Mouse (Mus musculus) MEL (cell line): Measurements from ENCODE around the gene Trdmt1. TPM values are rescaled to one million over a fixed set of nuclear protein-coding genes. Genes with fewer than 3 reads are reported as not detected.
"Not testable (repeated sequence)": the region's sequence is repeated elsewhere in the genome, so short reads cannot be mapped to it uniquely, and the experiment has no call there.

ENCODE experiments used
- DNase-seq: peaks from one replicate; pipeline ENCODE4 v3.0.0; 2011; ENCODE audit warnings: low read depth, low spot score
- H3K27ac ChIP-seq: 2 replicates; pipeline ENCODE4 v1.5.1; 2012; ENCODE audit warnings: low read depth, mild to moderate bottlenecking, control low read depth, low read length, moderate library complexity; ENCODE audit not compliant: control insufficient read depth
- H3K27me3 ChIP-seq, 2 experiments: fragments of 150-350 bp in 1 of 2; sonication (generic) in 1 of 2; 2 replicates each; pipeline ENCODE4 v1.6.1; 2012; ENCODE audit warnings: low read length in 2 of 2, mild to moderate bottlenecking in 2 of 2, improper control_type of control experiment in 1 of 2, moderate library complexity in 1 of 2; ENCODE audit not compliant: insufficient read depth in 2 of 2, control insufficient read depth in 1 of 2
- H3K36me3 ChIP-seq, 2 experiments: 2 replicates each; pipeline ENCODE4 v1.6.1; 2012 to 2014; ENCODE audit warnings: low read length in 2 of 2, improper control_type of control experiment in 1 of 2, inconsistent platforms in 1 of 2, mild to moderate bottlenecking in 1 of 2; ENCODE audit not compliant: insufficient read depth in 2 of 2, control insufficient read depth in 1 of 2
- H3K4me1 ChIP-seq, 2 experiments: fragments of 150-350 bp in 1 of 2; sonication (generic) in 1 of 2; 2 replicates each; pipeline ENCODE4 v1.6.1; 2012; ENCODE audit warnings: low read length in 2 of 2, improper control_type of control experiment in 1 of 2, mild to moderate bottlenecking in 1 of 2; ENCODE audit not compliant: insufficient read depth in 2 of 2, control insufficient read depth in 1 of 2
- H3K4me3 ChIP-seq, 2 experiments: fragments of 150-350 bp in 1 of 2; sonication (generic) in 1 of 2; 2 replicates each; pipeline ENCODE4 v1.5.1; 2012; ENCODE audit warnings: low read depth in 2 of 2, low read length in 2 of 2, mild to moderate bottlenecking in 2 of 2, moderate library complexity in 2 of 2, control low read depth in 1 of 2, improper control_type of control experiment in 1 of 2; ENCODE audit not compliant: control insufficient read depth in 1 of 2, insufficient read depth in 1 of 2
- H3K79me2 ChIP-seq: 2 replicates; pipeline ENCODE4 v1.6.1; 2012; ENCODE audit warnings: mild to moderate bottlenecking, low read length, moderate library complexity; ENCODE audit not compliant: control insufficient read depth, poor library complexity, insufficient read depth
- H3K9ac ChIP-seq: 2 replicates; pipeline ENCODE4 v1.6.1; 2012; ENCODE audit warnings: low read depth, mild to moderate bottlenecking, control low read depth, low read length, moderate library complexity; ENCODE audit not compliant: control insufficient read depth, poor library complexity, severe bottlenecking
- H3K9me3 ChIP-seq: fragments of 150-350 bp; sonication (generic); replicated peaks from 2 replicates; pipeline ENCODE4 v1.6.1; 2012; ENCODE audit warnings: mild to moderate bottlenecking, low read length, improper control_type of control experiment, moderate library complexity; ENCODE audit not compliant: insufficient read depth
- CHD1 ChIP-seq: IDR thresholded peaks from 2 replicates; pipeline ENCODE4 v1.6.1; 2012; ENCODE audit warnings: low read depth, mild to moderate bottlenecking, inconsistent platforms, low read length, improper control_type of control experiment
- CTCF ChIP-seq, 3 experiments: IDR thresholded peaks in 2 of 3; conservative IDR thresholded peaks in 1 of 3; 2 replicates each; pipeline ENCODE4 v1.5.1; 2011 to 2012; ENCODE audit warnings: low read length in 3 of 3, low read depth in 2 of 3, mild to moderate bottlenecking in 2 of 3, improper control_type of control experiment in 1 of 3, inconsistent platforms in 1 of 3, mixed read lengths in 1 of 3, moderate library complexity in 1 of 3; ENCODE audit not compliant: control insufficient read depth in 1 of 3, insufficient read depth in 1 of 3, poor library complexity in 1 of 3, severe bottlenecking in 1 of 3
- EP300 ChIP-seq, 2 experiments: IDR thresholded peaks; 2 replicates each; pipeline ENCODE4 v1.6.1; 2011; ENCODE audit warnings: improper control_type of control experiment in 2 of 2, low read length in 2 of 2, low read depth in 1 of 2, mild to moderate bottlenecking in 1 of 2
- ETS1 ChIP-seq: IDR thresholded peaks from 2 replicates; pipeline ENCODE4 v1.6.1; 2012; ENCODE audit warnings: low read depth, mild to moderate bottlenecking, inconsistent platforms, low read length, improper control_type of control experiment, moderate library complexity
- KAT2A ChIP-seq: conservative IDR thresholded peaks from 2 replicates; pipeline ENCODE4 v1.6.1; 2012; ENCODE audit warnings: low read depth, low read length, improper control_type of control experiment, inconsistent platforms
- MAFK ChIP-seq: IDR thresholded peaks from 2 replicates; pipeline ENCODE4 v1.6.1; 2011; ENCODE audit warnings: low read depth, mild to moderate bottlenecking, low read length, improper control_type of control experiment, borderline replicate concordance
- MAX ChIP-seq: IDR thresholded peaks from 2 replicates; pipeline ENCODE4 v1.6.1; 2011; ENCODE audit warnings: low read length, improper control_type of control experiment
- MAZ ChIP-seq: IDR thresholded peaks from 2 replicates; pipeline ENCODE4 v1.6.1; 2012; ENCODE audit warnings: low read depth, mild to moderate bottlenecking, inconsistent platforms, low read length, improper control_type of control experiment
- MYC ChIP-seq: IDR thresholded peaks from 2 replicates; pipeline ENCODE4 v1.6.1; 2011; ENCODE audit warnings: low read depth, mild to moderate bottlenecking, low read length, improper control_type of control experiment, moderate library complexity
- POLR2A ChIP-seq, 2 experiments: IDR thresholded peaks; 2 replicates each; pipeline ENCODE4 v1.6.1; 2011 to 2012; ENCODE audit warnings: low read length in 2 of 2, mild to moderate bottlenecking in 2 of 2, control low read depth in 1 of 2, improper control_type of control experiment in 1 of 2, low read depth in 1 of 2, moderate library complexity in 1 of 2; ENCODE audit not compliant: control insufficient read depth in 1 of 2, insufficient read depth in 1 of 2, poor library complexity in 1 of 2
- RAD21 ChIP-seq: IDR thresholded peaks from 2 replicates; pipeline ENCODE4 v1.6.1; 2011; ENCODE audit warnings: mild to moderate bottlenecking, low read depth, low read length, improper control_type of control experiment
- SMC3 ChIP-seq: IDR thresholded peaks from 2 replicates; pipeline ENCODE4 v1.6.1; 2011; ENCODE audit warnings: low read depth, low read length, improper control_type of control experiment
- ZC3H11A ChIP-seq: IDR thresholded peaks from 2 replicates; pipeline ENCODE4 v1.6.1; 2012; ENCODE audit warnings: low read depth, mild to moderate bottlenecking, inconsistent platforms, low read length, improper control_type of control experiment
- polyA plus RNA-seq, 2 experiments: library from polyadenylated mRNA; stranded (reverse) in 1 of 2; unstranded in 1 of 2; fragments of >175 nt in 1 of 2; fragments of >200 nt in 1 of 2; gene quantifications; 2 replicates each; pipeline versions ENCODE4 v1.2.1 to v1.2.4; 2012; ENCODE audit warnings: low replicate concordance in 2 of 2, low read depth in 1 of 2; ENCODE audit not compliant: insufficient read length in 2 of 2, insufficient read depth in 1 of 2, missing spikeins in 1 of 2
- total RNA-seq: library from RNA; depleted of rRNA; stranded (reverse); fragments of 300-350 nt; gene quantifications from 2 replicates; pipeline ENCODE4 v1.2.3, GENCODE M21; 2012

The Trdmt1 gene
- total and polyA plus RNA-seq, 3 experiments = 8.6 to 9.2 TPM; not detected in 1

DNA sequence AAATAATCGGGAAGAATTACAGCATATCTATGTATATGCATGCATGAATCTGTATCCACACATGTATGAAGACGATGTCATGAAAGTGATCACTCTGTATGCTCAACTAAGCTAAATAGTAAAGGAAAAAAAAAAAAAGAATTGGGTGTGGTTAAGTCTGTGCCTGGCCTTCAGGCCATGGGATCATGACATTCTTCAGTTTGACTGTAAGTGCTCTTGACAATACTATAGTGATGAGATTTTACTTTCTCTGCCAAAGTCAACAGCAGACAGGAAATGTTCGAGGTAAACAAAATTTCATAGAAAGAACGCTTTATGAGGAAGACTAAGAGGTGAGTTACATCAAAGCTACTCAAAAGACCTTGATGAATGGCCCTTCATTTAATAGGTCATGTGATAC lies 48.9 kb upstream of the Trdmt1 start:
- DNase-seq = no peak
- no peaks in the 10 kb centered on the region for H3K36me3 ChIP-seq

DNA sequence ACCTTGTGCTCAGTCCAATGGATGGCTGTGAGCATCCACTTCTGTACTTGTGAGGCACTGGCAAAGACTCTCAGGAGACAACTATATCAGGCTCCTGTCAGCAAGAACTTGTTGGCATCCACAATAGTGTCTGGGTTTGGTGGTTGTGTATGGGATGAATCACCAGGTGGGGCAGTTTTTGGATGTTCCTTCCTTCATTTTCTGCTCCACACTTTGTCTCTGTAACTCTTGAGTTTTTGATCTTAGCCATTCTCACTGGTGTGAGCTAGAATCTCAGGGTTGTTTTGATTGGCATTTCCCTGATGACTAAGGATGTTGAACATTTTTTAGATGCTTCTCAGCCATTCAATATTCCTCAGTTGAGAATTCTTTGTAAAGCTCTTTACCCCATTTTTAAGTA lies 39.3 kb upstream of the Trdmt1 start:
- H3K4me1 ChIP-seq, H3K4me3 ChIP-seq, H3K36me3 ChIP-seq, H3K27ac ChIP-seq, H3K27me3 ChIP-seq, H3K9ac ChIP-seq, DNase-seq, H3K9me3 ChIP-seq, H3K79me2 ChIP-seq: not testable (repeated sequence)

More for the DNA sequence above, 48.9 kb upstream of the Trdmt1 start:
- Histone ChIP-seq H3K9ac (no peak overlapping the region), H3K4me1 (no peaks in the 10 kb centered on the region), H3K4me3 (no peak overlapping the region), H3K9me3 (no peaks in the 10 kb centered on the region), H3K79me2 (no peaks in the 10 kb centered on the region), H3K27ac (no peak overlapping the region), H3K27me3 (no peaks in the 10 kb centered on the region; a peak in 2 of 4 replicates)
- no peak for TF ChIP-seq KAT2A
- no peak for TF ChIP-seq MYC
- no peak for TF ChIP-seq POLR2A (IDR thresholded peaks at IDR 0.05; ENCODE audit: control insufficient read depth in 1 of 2, insufficient read depth in 1 of 2, low read depth in 1 of 2, low read length in 2 of 2, poor library complexity in 1 of 2)
- TF ChIP-seq MAZ = no peak
- no peak for TF ChIP-seq MAX
- no peak for TF ChIP-seq CHD1

DNA sequence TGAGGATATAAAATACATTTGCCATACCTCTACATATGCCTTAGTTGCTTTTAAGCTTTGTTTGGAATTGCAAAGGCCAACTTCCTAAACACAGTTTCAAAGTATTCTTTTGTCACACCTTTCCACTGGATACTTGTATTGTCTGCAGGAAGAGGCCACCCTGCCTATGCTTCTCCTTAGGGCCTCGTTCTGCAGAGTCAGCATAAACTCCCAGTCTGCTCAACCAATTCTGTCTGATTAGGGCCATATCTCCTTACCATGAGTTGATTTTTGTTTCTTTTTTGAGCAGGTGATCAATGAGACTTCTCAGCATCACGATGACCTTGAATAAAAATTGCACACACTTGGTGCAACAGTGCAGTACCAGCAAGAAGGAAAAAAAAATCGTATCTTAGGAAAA lies 37.7 kb upstream of the Trdmt1 start:
- DNase-seq = no peak
- Histone ChIP-seq H3K79me2 (no peaks in the 10 kb centered on the region), H3K27me3 (no peaks in the 10 kb centered on the region), H3K9me3 (no peaks in the 10 kb centered on the region), H3K27ac (no peak overlapping the region), H3K4me1 (no peaks in the 10 kb centered on the region), H3K9ac (no peak overlapping the region), H3K4me3 (no peak overlapping the region)
- TF ChIP-seq ETS1 (no peak), MAFK (peak; percentile 73; the same call in 1 of the 2 replicates), EP300 (IDR thresholded peaks at IDR 0.05; ENCODE audit: low read depth in 1 of 2, low read length in 2 of 2) (no peak)
- TF ChIP-seq, all 39 proteins: peak for 1
- peaks cover 0 to 2% of the 10 kb centered on the region in 2 experiments; a peak in 3 of 4 replicates for H3K36me3 ChIP-seq

DNA sequence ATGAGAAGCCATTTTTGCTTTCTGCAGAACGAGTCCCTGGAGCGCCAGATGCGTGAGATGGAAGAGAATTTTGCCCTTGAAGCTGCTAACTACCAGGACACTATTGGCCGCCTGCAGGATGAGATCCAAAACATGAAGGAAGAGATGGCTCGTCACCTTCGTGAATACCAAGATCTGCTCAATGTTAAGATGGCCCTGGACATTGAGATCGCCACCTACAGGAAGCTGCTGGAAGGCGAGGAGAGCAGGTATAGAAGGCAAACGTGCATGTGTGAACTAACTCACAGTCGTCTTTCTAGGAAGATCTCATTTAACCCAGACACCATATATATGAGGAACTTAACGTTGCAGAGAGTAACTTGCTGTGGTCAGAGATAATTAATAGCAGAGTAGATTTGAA lies 35.5 kb upstream of the Trdmt1 start:
- Histone ChIP-seq H3K9ac (no peak overlapping the region), H3K27me3 (no peaks in the 10 kb centered on the region), H3K27ac (no peak overlapping the region), H3K9me3 (no peaks in the 10 kb centered on the region), H3K36me3 (peaks cover 0 to 16% of the 10 kb centered on the region in 2 experiments; a peak in 3 of 4 replicates), H3K79me2 (no peaks in the 10 kb centered on the region), H3K4me1 (peaks cover 0 to 10% of the 10 kb centered on the region in 2 experiments; a peak in 3 of 4 replicates), H3K4me3 (no peak overlapping the region)
- TF ChIP-seq RAD21 (peak; percentile 38), MAZ (no peak), ZC3H11A (peak; percentile 14; the same call in 1 of the 2 replicates), SMC3 (peak; percentile 67), CTCF (IDR thresholded peaks at IDR 0.05 in 2 of 3, conservative IDR thresholded peaks at IDR 0.05 in 1 of 3; ENCODE audit: control insufficient read depth in 1 of 3, insufficient read depth in 1 of 3, low read depth in 2 of 3, low read length in 3 of 3, poor library complexity in 1 of 3, severe bottlenecking in 1 of 3) (peak; percentile 53 to 65 (median 57))
- peak; percentile 46 for DNase-seq
